Mouse (Mus musculus) lung, postnatal 14 days (tissue): ENCODE measurements at regions not wholly inside any gene's neighbourhood (a gene's known extent, or its start where the extent isn't known, plus 50 kb on each side); places are given as distances from the start of the nearest gene placed in this dataset.

Experiments used
- DNase-seq: peaks from one replicate; pipeline ENCODE4 v3.0.0; 2021

DNA sequence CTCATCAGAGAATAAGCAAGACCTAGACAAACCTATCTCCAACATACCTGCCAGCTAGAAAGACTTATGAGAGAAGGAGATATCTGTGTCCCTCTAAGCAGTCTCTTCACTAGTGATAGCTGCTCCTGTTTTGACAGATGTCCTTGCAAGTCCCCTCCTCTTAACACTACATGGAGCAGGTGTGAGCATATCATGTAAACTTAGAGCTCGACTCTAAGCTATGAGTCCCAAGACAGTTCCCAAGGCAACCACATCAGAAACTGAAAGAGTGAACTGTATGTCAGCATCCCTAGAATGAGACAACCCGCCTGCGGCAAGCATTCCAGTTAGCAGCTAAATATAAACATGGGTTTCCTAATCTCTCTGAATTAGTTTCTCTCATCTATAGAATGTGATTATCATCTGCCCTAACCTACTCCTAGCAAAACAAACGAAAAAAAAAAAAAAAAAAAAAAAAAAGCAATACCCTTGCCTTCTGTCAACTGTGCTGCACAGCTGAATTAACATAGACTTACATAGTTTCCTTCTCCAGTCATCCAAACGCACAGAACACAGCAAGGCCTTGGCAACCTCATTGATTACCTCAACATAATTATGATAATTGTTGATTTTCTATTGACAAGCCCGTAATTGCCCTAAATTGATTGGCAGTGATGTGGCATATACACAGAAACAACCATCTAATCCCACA is 383.4 kb downstream of the Samd5 start:
- no peak for DNase-seq

DNA sequence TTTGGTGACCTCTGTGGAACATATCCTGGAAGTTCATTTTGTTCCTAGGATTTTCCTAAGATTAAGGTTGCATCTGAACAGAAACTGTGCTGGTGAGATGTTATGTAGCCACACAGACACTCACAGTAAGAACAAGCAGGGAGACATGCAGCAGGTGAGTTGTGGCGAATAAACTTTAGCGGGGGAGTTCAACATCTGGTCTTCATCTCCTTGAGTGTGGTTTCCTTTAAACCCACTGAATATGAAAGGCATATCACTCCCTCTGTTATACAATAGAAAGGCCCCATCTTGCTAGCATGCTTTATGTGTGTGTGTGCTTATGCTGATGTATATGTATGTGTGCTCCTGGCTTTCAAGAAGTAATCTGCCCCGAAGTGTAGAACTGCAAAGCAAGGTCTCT is 387.1 kb upstream of the Sash1 start:
- DNase-seq, result no peak

DNA sequence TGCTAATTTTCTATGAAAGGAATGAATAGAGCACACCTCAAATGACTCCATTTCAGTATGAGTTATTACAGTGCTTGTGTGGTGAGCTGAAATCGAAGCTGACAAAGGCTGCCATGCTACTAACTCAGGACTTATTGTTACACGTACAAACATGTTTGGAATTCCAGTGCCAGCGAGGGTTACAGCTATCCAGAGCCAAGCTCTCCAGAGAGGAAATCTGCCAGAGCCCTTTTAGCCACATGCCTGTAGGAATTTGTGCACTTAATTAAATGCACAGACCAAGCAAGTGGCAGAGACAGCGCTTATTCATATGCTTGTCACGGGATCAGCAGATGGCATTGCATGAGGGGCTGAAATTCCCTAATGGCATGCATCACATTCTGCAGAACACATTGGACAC is 386.4 kb upstream of the Sash1 start:
- DNase-seq, result peak; percentile 1

DNA sequence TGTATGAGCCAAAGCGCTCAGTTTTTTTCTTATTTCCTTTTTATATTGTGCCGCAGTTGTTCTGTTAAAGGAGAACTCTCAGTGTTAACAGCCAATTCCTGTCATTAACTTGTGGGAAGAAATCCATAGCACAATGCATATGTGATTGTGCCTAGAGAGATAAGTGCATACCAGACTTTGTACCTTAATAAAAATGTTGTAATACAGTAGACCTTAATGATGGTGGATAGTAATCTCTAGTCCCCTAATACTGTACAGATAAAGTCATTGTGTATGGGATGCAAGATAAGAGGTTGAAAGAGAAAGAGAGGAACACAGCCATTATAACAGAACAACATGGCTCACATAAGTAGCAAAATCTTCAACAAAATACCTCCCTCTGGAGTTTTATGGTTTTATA is 379.7 kb upstream of the Sash1 start:
- no peak for DNase-seq

DNA sequence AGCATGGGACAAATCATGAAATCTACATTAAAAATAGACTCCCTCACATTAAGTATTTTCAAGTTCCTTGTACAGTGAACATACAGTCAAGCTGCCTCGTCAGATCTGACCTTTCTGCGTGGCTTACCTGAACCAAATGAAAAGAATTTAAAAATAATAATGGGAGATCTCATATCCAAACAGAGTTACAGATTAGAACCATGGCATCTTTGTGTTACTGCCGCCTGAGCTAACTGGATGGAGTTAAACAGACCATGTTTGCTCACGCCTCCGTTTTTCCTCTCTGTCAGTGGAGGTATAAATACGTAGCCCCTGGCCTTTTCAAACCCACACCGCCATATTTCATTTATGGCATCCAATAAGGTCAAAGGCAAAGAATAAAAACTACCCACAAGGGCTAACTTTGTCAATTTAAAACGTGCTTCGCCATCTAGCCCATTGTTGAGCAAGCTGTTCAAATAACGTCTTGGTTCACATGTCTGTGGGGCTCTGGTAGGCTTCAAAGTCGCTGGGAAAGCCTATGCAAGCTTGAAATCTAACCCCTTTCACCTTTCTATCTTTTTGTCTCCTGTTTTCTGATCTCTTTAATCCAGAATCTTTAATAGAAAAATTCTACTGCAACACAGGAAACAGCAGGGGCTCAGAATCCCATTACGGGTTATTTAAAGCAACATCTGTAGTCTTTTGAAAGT is 378.6 kb upstream of the Sash1 start:
- no peak for DNase-seq

DNA sequence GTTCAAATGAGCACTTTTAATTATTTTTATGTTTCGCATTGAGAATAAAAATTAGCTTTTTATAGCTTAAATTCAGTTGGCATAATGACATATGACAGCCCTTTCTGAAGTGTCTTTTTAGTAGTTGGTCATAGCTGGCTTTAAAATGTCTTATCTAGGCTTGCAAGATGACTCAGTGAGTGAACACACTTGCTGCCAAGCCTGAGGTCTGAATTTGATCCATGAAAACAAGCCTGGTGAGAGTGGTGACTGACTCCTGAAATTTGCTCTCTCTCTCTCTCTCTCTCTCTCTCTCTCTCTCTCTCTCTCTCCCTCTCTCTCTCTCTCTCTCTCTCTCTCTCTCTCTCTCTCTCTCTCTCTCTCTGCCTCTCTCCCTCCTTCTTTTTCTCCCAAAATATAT is 372.8 kb upstream of the Sash1 start:
- no peak for DNase-seq

DNA sequence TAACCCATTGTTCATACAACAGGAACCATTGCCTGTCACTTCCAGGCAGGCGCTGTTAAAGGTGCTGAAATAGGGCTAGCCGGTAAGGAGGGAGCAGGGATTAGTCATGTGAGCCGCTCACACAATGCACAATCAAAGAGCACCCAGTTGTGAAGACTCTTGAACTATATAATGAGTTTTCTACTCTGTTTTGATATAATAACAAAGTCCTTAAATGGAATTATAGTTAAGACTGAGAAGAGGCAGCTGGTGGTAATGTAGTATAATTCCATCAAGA is 367.0 kb upstream of the Sash1 start:
- DNase-seq, result no peak

DNA sequence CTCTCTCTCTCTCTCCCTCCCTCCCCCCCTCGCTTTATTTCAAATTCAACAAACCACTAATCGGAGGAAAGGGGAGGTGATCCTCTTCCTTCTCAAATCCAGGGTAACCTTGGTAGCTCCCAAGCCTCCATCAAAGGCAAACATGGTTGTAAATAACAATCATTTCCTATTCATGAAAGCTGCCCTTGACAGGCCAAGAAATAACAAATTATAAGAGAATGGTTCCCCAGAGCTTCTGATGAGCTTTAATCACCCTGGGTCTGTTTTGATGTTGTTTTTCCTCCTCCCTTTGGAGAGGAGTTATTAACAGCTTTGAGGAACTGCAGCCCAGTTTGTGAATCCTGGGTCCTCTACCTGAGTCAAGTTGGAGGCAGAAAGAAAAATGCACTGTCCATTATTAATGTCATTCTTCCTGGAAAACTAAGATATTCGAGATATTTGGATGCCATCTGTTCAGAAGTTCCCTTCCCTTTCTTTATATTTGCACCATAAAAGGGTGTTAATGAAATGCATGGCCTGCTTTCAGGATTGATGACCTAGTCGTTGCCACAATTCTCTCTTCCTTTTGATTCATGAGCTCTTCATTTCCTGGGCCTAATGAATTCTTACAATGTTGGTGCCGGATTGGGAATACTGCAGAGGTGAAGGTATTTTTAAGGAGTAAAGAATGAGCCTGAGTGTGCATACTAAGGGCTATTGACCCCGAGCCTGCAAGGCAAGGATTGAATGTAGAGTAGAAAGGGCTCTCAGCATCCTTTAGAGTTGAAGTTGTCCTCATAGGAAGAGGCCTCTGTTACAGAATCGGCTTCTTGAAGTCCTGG is 366.5 kb upstream of the Sash1 start:
- DNase-seq, result no peak

DNA sequence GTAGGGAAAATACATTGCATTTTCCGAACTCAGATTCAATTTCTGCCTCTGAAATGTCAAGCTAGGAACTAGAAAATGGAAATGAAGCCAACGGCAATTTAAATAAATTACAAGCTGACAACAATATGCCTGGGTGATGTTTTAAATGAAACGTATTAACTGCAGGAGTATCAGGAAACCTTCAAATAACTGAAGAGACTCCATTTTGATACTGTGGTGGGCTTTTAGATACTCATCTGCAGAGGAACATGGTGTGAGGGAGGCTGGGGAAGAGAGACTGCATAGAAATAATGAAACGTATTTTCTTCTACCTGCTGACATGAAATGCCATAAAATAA is 357.4 kb upstream of the Sash1 start:
- DNase-seq, result no peak

DNA sequence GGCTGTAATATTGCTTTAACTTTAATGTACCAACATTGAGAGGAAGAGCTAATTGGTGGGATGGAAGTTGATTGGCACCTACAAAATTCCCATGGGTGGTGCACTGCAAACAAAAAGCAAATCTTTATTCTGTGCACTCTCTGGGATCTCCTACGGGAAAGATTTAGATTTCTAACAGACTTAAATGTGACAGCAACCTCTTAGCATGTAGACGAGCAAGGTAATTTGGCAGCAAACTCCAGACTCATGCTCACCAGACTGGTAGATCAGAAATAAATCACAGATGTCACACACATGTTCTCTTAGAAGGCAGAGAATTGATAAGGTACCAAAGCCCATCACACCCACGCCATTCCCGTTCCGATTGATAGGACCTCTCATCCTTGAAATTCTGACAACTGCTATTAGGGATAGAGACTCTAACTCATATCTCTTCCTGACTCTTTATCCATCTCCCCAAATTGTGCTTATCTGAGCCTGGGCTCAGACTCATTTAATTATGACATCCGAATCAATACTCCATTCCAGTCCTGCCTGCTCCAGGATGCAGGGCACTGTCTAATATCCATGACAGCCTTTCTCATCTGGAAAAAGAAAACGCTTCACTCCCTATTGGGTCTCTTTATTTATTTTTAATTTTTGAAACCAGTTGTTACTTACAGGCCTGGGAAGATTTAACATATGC is 356.9 kb upstream of the Sash1 start:
- no peak for DNase-seq

DNA sequence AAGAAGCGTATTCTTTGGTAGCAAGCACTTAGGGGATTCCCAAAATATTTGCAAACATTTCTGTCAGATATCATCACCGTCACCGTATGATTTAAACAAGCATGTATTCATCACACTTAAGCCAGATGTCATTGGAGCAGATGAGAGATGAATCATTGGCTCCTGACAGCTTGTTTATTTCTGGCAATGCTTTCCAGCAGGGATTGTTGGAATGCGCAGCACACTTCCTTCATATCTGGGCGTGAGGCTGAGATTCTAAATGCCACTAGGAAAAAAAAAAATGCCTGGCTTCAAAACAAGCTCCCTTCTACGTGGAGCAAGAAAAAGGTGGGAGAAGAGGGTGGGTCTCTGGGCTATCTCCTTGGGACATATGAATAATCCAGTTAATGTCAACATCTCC is 354.1 kb upstream of the Sash1 start:
- DNase-seq, result peak; percentile 21

DNA sequence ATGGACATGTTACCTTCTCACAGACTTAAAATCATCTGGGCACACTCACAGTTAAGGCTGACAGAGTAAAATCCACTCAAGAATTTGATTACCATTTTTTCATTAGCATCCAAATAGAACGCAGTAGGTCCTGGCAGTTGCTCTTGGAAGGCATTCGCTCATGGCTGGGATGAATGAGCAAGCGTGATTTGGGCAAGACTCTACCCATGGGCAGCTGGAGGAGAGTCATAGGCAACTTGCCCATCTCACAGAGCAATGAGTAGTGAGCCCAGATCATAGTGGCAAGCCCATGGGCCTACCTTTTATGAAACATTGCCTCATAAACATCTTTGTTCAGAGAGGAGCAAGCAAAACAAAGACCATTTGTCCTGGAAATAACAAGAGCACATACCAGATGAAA is 345.9 kb upstream of the Sash1 start:
- DNase-seq, result no peak

DNA sequence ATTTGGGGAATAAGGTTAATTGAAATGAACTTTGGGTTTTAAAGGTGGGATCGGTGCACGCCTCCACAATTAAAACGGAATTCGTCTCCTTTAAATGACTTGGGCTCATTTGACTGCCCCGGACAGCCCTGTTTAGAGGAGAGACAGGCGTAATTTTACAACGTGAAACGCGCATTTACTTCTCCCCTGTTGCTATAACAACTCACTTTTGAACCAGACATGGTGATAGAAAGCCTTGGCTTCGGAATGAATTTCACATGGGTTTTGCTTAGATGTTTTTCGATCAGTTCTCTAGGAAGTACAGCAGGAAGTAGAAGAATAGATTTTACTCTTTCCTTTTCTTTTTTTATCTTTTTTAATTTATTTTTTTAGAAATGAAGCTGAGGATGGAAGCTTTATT is 343.2 kb upstream of the Sash1 start:
- DNase-seq, result no peak

DNA sequence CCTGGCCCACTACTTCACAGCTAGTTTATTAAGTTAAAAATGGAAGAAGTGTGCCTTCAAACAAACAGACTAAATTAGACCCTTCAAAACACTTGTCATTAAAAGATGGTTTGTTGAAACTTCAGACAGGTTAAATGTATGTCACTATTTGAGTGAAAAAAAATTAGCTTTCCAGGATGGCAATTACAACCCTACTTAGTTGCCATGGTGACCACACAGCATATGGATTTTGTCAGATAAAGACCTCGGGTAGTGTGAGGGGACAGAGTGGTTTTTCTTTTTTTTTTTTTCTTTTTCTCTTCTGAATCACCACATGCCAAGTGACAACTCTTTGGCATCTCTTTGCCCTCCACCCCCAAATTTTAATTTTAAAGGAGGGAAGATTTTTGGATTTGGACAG is 341.5 kb upstream of the Sash1 start:
- DNase-seq, result no peak

DNA sequence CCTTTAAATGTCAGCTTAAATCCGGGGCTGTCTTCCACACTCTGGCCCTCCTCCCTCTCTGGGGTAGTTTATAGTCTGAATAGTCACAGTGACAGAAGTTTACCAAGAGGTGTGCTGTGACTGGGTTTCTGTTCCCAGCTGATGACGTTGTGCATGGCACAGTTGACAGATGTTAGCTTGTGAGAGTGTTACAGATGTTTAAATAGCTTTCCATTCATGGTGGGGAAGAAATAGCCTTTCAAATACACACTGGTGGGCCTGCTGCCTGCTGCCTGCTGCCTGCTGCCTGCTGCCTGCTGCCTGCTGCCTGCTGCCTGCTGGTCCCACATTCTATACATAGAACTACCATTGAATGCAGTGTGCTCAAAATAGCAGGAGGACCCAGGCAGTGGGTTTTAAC is 324.8 kb upstream of the Sash1 start:
- DNase-seq, result no peak

DNA sequence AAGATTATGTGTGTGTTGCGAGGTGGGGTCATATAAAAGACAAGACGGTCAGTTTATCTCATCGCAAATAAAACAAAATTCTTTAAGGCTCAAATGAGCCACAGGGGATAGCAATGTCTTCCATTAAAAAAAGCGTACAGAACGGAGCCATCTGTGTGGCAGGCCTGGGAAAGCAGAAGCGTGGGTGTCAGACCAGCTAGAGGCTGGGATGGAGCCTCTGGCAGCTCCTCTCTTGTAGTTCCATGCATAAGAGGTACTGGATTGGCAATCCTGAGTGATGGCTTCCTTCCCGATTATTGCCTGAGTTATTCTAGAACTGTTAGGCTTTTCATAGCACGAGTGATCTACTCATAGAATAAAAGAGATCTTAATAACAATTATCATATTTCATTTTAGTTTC is 318.2 kb upstream of the Sash1 start:
- DNase-seq, result no peak

DNA sequence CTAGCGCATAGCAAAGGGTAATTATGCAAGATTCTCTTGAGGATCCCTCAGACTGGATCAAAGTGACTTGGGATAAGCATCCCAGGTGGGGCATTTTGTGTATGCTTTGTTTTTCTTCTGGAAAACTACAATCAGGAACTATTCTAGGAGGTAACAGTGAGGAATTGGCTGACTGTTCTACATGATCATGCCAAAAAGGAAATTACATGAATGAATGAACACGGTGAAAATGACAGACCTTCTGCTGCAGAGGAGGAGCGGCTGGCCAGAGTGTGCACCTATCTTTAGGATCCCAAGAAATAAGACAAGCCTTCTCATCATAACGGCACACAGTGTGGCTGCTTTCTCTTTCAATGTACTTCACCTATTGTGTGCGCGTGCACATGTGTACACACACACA is 317.5 kb upstream of the Sash1 start:
- no peak for DNase-seq

DNA sequence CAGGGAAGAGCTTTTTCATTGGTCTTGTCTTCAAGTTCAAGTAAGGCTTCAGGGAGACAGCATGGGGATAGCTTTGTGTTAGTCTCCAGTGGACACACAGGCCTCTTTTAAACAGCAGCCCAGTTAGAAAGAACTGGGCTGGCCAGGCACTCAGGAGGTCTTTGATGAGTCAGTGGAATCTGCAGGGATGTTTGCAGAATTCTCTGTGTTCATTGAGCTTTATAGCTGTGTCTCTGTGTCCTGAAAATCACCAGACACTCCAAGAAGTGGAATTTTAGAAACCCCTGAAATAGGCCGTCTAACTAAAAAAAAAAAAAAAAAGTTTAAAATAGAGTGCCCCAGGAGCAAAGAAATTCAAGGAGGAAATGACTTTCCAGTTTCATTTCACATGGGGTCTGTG is 317.1 kb upstream of the Sash1 start:
- no peak for DNase-seq

DNA sequence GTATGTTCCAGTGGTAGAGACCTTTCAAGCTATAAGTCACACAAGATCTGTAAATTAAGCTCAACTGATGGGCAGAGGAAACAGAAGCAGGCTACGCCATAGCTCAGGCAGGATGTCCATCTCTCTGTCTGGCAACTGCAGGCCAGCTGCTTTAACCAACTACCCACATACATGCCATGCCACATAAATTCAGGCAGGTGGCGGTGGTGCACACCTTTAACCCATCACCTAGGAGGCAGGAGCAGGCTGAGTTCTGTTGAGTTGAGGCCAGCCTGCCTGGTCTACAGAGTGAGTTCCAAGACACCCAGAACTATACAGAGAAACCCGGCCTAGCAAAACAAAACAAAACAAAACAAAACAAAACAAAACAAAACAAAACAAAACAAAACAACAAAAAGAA is 289.1 kb upstream of the Sash1 start:
- DNase-seq, result peak; percentile 13

DNA sequence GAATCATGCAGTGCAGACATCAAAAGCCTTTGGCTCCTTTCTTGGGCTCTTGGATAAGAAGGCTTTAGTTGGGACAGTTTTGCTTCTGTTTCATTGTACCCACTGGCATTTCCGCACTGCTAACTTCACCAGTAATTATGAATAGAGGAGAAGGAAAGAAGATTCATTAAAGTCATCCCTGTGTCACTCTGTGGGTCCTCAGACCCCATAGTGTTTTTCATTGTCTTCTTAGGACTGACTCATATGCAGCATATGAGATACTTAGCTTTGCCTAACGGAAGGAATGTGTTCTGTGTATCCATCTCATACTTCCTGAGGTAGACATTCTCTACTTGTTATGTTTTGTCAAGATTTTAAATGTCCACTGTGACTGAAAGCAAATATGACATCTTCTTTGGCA is 287.6 kb upstream of the Sash1 start:
- DNase-seq, result no peak

DNA sequence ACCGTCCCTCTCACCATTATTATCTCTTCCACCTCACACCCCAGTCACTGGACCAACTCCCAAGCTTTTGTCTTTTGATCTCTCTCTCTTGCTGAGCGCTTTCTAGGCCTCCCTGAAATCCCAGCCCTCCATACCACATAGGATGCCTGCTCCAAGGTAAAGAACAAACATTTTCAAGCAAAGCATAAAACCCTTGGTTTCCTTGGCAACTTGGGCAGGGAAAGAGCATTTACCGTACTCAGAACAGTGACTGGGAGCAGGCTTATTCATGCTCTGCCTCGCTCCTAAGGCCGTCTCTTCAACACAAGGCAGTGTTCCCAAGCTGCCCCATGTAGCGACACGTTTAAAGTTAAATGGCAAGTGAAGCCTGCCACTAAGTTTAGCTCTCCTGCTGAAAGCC is 282.9 kb upstream of the Sash1 start:
- no peak for DNase-seq

DNA sequence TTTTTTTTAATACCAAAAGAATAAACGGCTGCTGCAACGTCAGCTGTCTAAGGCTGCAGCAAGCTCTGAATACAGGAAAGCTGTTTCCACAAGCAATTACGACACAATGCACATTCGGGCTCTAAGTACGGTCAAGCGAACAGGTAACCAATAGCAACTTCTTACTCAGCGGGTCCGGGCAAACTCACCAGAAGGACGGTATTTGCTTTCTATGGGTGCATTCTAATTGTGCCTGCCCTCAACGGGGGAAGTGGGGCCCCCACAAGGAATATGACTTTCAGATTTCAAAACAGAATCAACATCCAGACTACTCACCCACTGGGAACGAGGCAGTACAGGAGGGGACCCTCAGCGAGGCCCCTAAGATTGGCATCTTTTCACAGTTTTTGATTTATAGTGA is 280.1 kb upstream of the Sash1 start:
- no peak for DNase-seq

DNA sequence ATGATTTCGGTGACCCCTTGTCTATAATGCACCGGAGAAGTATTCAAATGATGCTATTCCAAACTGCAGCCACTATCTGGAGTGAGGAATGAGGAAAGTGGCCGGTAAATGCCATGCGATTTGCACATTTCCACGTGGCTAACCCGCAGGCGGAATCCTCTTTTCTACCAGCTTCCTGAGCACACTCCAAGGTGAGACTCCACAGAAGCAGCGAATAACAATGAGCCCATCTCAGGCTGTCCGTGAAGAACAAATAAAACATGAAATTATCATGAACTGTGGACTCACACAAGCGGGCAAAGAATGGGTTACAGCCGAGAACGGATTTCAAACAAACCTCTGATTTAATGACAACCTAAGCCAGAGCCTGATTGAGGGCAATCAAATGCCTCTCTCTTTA is 279.7 kb upstream of the Sash1 start:
- no peak for DNase-seq

DNA sequence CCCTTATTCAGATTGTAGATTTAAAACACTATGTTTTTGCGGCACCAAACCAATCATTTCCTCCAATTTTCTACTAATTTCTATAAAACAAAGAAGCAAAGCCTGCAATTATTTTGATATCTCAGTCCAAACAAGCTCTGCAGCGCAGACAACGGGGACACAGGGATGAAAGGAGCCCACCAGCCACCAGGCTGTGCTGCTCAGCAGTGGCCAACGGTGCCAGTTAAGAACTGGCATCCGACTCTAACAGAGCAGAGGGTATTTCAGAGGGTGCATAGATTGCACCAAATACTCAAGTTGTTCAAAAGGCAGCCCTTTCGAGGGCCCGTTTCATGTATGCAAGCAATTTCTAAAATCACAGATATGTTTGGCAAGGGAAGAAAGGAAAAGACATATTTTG is 278.5 kb upstream of the Sash1 start:
- no peak for DNase-seq
